Mouse (Mus musculus) small intestine, adult 2 months (tissue): ENCODE data around the gene Prepl. TPM values are rescaled to one million over a fixed set of nuclear protein-coding genes. Genes with fewer than 3 reads are reported as not detected.

ENCODE experiments used
- H3K27ac ChIP-seq: fragments of 200-500 bp; 2 replicates; pipeline ENCODE4 v1.5.1; 2012; ENCODE audit warnings: low read depth, low read length, control low read depth, inconsistent platforms; ENCODE audit not compliant: insufficient read depth
- H3K27me3 ChIP-seq: fragments of 200-500 bp; 2 replicates; pipeline ENCODE4 v1.6.1; 2012; ENCODE audit warnings: mild to moderate bottlenecking, moderate library complexity, low read length, inconsistent platforms; ENCODE audit not compliant: control insufficient read depth, insufficient read depth
- H3K36me3 ChIP-seq: fragments of 200-500 bp; 2 replicates; pipeline ENCODE4 v1.6.1; 2012; ENCODE audit warnings: mild to moderate bottlenecking, low read length, control low read depth, inconsistent platforms; ENCODE audit not compliant: control insufficient read depth, insufficient read depth
- H3K4me1 ChIP-seq: fragments of 200-500 bp; 2 replicates; pipeline ENCODE4 v1.6.1; 2012; ENCODE audit warnings: low read length, inconsistent platforms, mixed read lengths; ENCODE audit not compliant: control insufficient read depth, insufficient read depth, insufficient read length
- H3K4me3 ChIP-seq: fragments of 200-500 bp; 2 replicates; pipeline ENCODE4 v1.5.1; 2012; ENCODE audit warnings: low read depth, mild to moderate bottlenecking, control low read depth, inconsistent platforms, low read length, moderate library complexity
- CTCF ChIP-seq: fragments of 200-500 bp; IDR thresholded peaks from 2 replicates; pipeline ENCODE4 v1.5.1; 2012; ENCODE audit warnings: low read depth, mild to moderate bottlenecking, control low read depth, inconsistent platforms, low read length, moderate library complexity, mixed read lengths; ENCODE audit not compliant: insufficient replicate concordance, insufficient read length; ENCODE audit errors: extremely low read depth
- POLR2A ChIP-seq: fragments of 200-500 bp; IDR thresholded peaks from 2 replicates; pipeline ENCODE4 v1.6.1; 2012; ENCODE audit warnings: low read depth, mild to moderate bottlenecking, control low read depth, inconsistent platforms, low read length, moderate library complexity
- WGBS: fragments of 180-500 bp; shearing (Covaris S2); methylation state at CpG from one replicate; pipeline ENCODE4 v1.1.7; 2018; 5-methylcytosine and 5-hydroxymethylcytosine counted together
- polyA plus RNA-seq: library from polyadenylated mRNA; depleted of rRNA; stranded (reverse); fragments of >200 nt; gene quantifications from 2 replicates; pipeline ENCODE4 v1.2.3, GENCODE M21; 2012; rRNA removed

The Prepl gene
- 2.8 and 3.0 TPM in 2 replicates for polyA plus RNA-seq

- peak within 1 kb of the TSS; percentile 85 for H3K27ac ChIP-seq
- H3K4me1 ChIP-seq = peaks cover 2% of the 10 kb centered on the region; the same call in 1 of the 2 replicates
- peak within 1 kb of the TSS; percentile 98 for H3K4me3 ChIP-seq
- no peaks in the 10 kb centered on the region for H3K36me3 ChIP-seq
- no peaks in the 10 kb centered on the region for H3K27me3 ChIP-seq
- WGBS = under 1% methylated on average over 63 of the region's 63 CpGs
- TF ChIP-seq POLR2A (peak; percentile 61), CTCF (no peak)
These were observed at the start of gene Prepl, which contains the start of gene Camkmt for GRCm38 (mm10) chr17:85090120-85091099. Gene Prepl (minus strand): TSS chr17:85090241. Gene Camkmt (plus strand): TSS chr17:85090552.

GRCm38 (mm10) chr17:85138393-85138792, 48.4 kb upstream of the Prepl start:
- no peaks in the 10 kb centered on the region; the same call in 1 of the 2 replicates for H3K4me1 ChIP-seq
- WGBS = 65% methylated on average over 1 of the region's 1 CpGs
- TF ChIP-seq POLR2A (no peak), CTCF (no peak)
- no peaks in the 10 kb centered on the region for H3K27me3 ChIP-seq
- H3K4me3 ChIP-seq = no peak overlapping the region
- no peaks in the 10 kb centered on the region for H3K36me3 ChIP-seq
- H3K27ac ChIP-seq = no peak overlapping the region

- Histone ChIP-seq H3K27ac (no peak overlapping the region), H3K4me1 (no peaks in the 10 kb centered on the region), H3K36me3 (no peaks in the 10 kb centered on the region), H3K27me3 (no peaks in the 10 kb centered on the region), H3K4me3 (no peak overlapping the region)
- TF ChIP-seq POLR2A (no peak), CTCF (peak; percentile 33; the same call in 1 of the 2 replicates)
- 29% methylated on average over 4 of the region's 4 CpGs for WGBS
These were observed 26.6 kb upstream of the Prepl start for GRCm38 (mm10) chr17:85116643-85117042.

- TF ChIP-seq CTCF (no peak), POLR2A (no peak)
- 80% methylated on average over 8 of the region's 8 CpGs for WGBS
- Histone ChIP-seq H3K36me3 (no peaks in the 10 kb centered on the region), H3K4me1 (peaks cover 2% of the 10 kb centered on the region), H3K27ac (no peak overlapping the region), H3K27me3 (no peaks in the 10 kb centered on the region), H3K4me3 (no peak overlapping the region)
These were observed 23.4 kb upstream of the Prepl start for GRCm38 (mm10) chr17:85113441-85113840.

GRCm38 (mm10) chr17:85110640-85111039, 20.6 kb upstream of the Prepl start:
- Histone ChIP-seq H3K4me1 (peaks cover 2% of the 10 kb centered on the region), H3K36me3 (no peaks in the 10 kb centered on the region), H3K27me3 (no peaks in the 10 kb centered on the region), H3K27ac (no peak overlapping the region), H3K4me3 (no peak overlapping the region)
- no peak for TF ChIP-seq POLR2A
- no peak for TF ChIP-seq CTCF
- WGBS = 97% methylated on average over 1 of the region's 1 CpGs

- TF ChIP-seq CTCF = no peak
- TF ChIP-seq POLR2A = no peak
- WGBS = 35% methylated on average over 2 of the region's 2 CpGs
- Histone ChIP-seq H3K27me3 (no peaks in the 10 kb centered on the region), H3K27ac (no peak overlapping the region), H3K4me1 (no peaks in the 10 kb centered on the region), H3K4me3 (no peak overlapping the region), H3K36me3 (peaks cover 10% of the 10 kb centered on the region)
These were observed 13.3 kb upstream of the Prepl start for GRCm38 (mm10) chr17:85103310-85103709.

GRCm38 (mm10) chr17:85101751-85102150, 11.7 kb upstream of the Prepl start:
- WGBS = 96% methylated on average over 7 of the region's 7 CpGs
- TF ChIP-seq CTCF (no peak), POLR2A (no peak)
- H3K4me3 ChIP-seq = no peak overlapping the region
- peaks cover 21% of the 10 kb centered on the region for H3K36me3 ChIP-seq
- H3K27ac ChIP-seq = no peak overlapping the region
- H3K4me1 ChIP-seq = no peaks in the 10 kb centered on the region
- H3K27me3 ChIP-seq = no peaks in the 10 kb centered on the region
